Mouse (Mus musculus): Measurements from ENCODE around the gene Hspa8. TPM values are rescaled to one million over a fixed set of nuclear protein-coding genes. Genes with fewer than 3 reads are reported as not detected.

Gene Hspa8
- total and polyA plus RNA-seq, 3 experiments = 2,915 to 7,761 (median 6,462) TPM

DNA sequence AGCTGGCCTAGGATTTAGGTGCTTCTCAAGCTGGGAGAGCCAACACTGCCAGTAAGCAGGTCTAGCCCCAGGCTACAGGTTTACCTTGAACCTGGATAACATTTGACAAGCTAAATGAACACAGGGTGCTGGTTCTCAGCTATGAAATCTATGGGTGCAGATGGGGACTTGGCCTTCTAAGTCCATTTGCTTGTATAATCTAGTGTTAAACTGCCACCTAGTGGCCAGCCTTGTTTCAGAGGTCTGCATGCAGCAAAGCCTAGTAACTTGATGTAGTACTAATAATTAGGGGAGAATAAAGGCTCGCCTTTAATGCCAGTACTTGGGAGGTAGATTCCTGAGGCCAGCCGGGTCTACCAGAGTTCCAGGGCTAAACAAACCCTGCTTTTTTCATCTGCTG is 4.5 kb downstream of the Hspa8 start:
- no peaks in the 10 kb centered on the region for H3K9me3 ChIP-seq (replicated peaks; ENCODE audit: low read length)
- H3K79me2 ChIP-seq (replicated peaks; ENCODE audit: control insufficient read depth, extremely low read depth, insufficient read depth, poor library complexity, severe bottlenecking) = peaks cover 27% of the 10 kb centered on the region
- peak overlapping the region in 1 of 3 experiments; percentile 9 for H3K4me3 ChIP-seq (replicated peaks in 1 of 3; ENCODE audit: low read depth in 2 of 3, low read length in 2 of 3, poor library complexity in 1 of 3)
- peaks cover 0 to 25% of the 10 kb centered on the region in 2 experiments; a peak in 2 of 4 replicates for H3K4me1 ChIP-seq (ENCODE audit: control insufficient read depth in 1 of 2, insufficient read depth in 2 of 2)
- H3K27me3 ChIP-seq (replicated peaks) = no peaks in the 10 kb centered on the region
- DNase-seq (ENCODE audit: extremely low read depth) = peak; percentile 74
- H3K9ac ChIP-seq (ENCODE audit: insufficient read depth, low read depth) = no peak overlapping the region
- H3K36me3 ChIP-seq (replicated peaks in 1 of 2; ENCODE audit: control insufficient read depth in 1 of 2, insufficient read depth in 1 of 2, low read length in 1 of 2) = peaks cover 47 to 60% of the 10 kb centered on the region in 2 experiments
- no peak overlapping the region; the same call in 1 of the 2 replicates for H3K4me2 ChIP-seq (ENCODE audit: insufficient read depth, low read depth, poor library complexity, severe bottlenecking)
- dilution Hi-C loops (cut with MboI; ENCODE audit: extremely low pct_ligation_motif_present, extremely low pct_unique_long_range_greater_than_20kb, low sequenced_read_pairs) = no loop called here
- TF ChIP-seq RAD21 (IDR thresholded peaks at IDR 0.05; ENCODE audit: low read depth, low read length) (peak; percentile 42), CTCF (conservative IDR thresholded peaks at IDR 0.05 in 1 of 2, IDR thresholded peaks at IDR 0.05 in 1 of 2; ENCODE audit: low read depth in 2 of 2, low read length in 2 of 2) (peak; percentile 50 to 65), POLR2A (IDR thresholded peaks at IDR 0.05; ENCODE audit: low read depth, low read length) (peak; percentile 48), RCOR1 (conservative IDR thresholded peaks at IDR 0.05; ENCODE audit: low read depth, low read length) (no peak)
- in situ Hi-C loops (cut with MboI; ENCODE audit: low pct_ligation_motif_present, low pct_unique_long_range_greater_than_20kb, low sequenced_read_pairs) = loop anchor here (25.0 kb wide), 1 partner anchor 182 kb away; no protein-coding TSS in a partner anchor
- no peak overlapping the region; the same call in 1 of the 2 replicates for H3K27ac ChIP-seq (ENCODE audit: insufficient read depth, low read depth)

GRCm38 (mm10) chr9:40806440-40807288 is 5.9 kb downstream of the Hspa8 start:
- Histone ChIP-seq H3K4me1 (ENCODE audit: control insufficient read depth in 1 of 2, insufficient read depth in 2 of 2) (peaks cover 0 to 25% of the 10 kb centered on the region in 2 experiments; a peak in 2 of 4 replicates), H3K27me3 (replicated peaks) (no peaks in the 10 kb centered on the region), H3K4me2 (ENCODE audit: insufficient read depth, low read depth, poor library complexity, severe bottlenecking) (no peak overlapping the region), H3K27ac (ENCODE audit: insufficient read depth, low read depth) (peak overlapping the region; percentile 1; the same call in 1 of the 2 replicates), H3K9ac (ENCODE audit: insufficient read depth, low read depth) (no peak overlapping the region), H3K36me3 (replicated peaks in 1 of 2; ENCODE audit: control insufficient read depth in 1 of 2, insufficient read depth in 1 of 2, low read length in 1 of 2) (peaks cover 46 to 63% of the 10 kb centered on the region in 2 experiments), H3K79me2 (replicated peaks; ENCODE audit: control insufficient read depth, extremely low read depth, insufficient read depth, poor library complexity, severe bottlenecking) (peaks cover 21% of the 10 kb centered on the region), H3K9me3 (replicated peaks; ENCODE audit: low read length) (no peaks in the 10 kb centered on the region), H3K4me3 (replicated peaks in 1 of 3; ENCODE audit: low read depth in 2 of 3, low read length in 2 of 3, poor library complexity in 1 of 3) (no peak overlapping the region)
- dilution Hi-C loops (cut with MboI; ENCODE audit: extremely low pct_ligation_motif_present, extremely low pct_unique_long_range_greater_than_20kb, low sequenced_read_pairs) = no loop called here
- in situ Hi-C loops (cut with MboI; ENCODE audit: low pct_ligation_motif_present, low pct_unique_long_range_greater_than_20kb, low sequenced_read_pairs) = loop anchor here (25.0 kb wide), 1 partner anchor 181 kb away; no protein-coding TSS in a partner anchor
- DNase-seq (ENCODE audit: extremely low read depth) = peak; percentile 63
- TF ChIP-seq ZC3H11A (IDR thresholded peaks at IDR 0.05; ENCODE audit: low read depth, low read length) (no peak), IRF4 (IDR thresholded peaks at IDR 0.05; ENCODE audit: low read depth, low read length) (0 out of 2 replicates have a peak, but pooled peaks have one; percentile 12), ELF1 (IDR thresholded peaks at IDR 0.05; ENCODE audit: low read depth, low read length) (no peak), MYC (IDR thresholded peaks at IDR 0.05; ENCODE audit: low read depth, low read length) (no peak), JUN (IDR thresholded peaks at IDR 0.05; ENCODE audit: insufficient read depth, low read depth, low read length) (no peak), ZKSCAN1 (IDR thresholded peaks at IDR 0.05; ENCODE audit: borderline replicate concordance, low read depth, low read length) (no peak), NELFE (IDR thresholded peaks at IDR 0.05; ENCODE audit: low read depth, low read length) (peak; percentile 38), JUND (conservative IDR thresholded peaks at IDR 0.05; ENCODE audit: low read depth, low read length) (peak; percentile 26; the same call in 1 of the 2 replicates), SIN3A (IDR thresholded peaks at IDR 0.05; ENCODE audit: low read length) (peak; percentile 68; the same call in 1 of the 2 replicates), MXI1 (IDR thresholded peaks at IDR 0.05; ENCODE audit: low read depth, low read length) (no peak), CTCF (conservative IDR thresholded peaks at IDR 0.05 in 1 of 2, IDR thresholded peaks at IDR 0.05 in 1 of 2; ENCODE audit: low read depth in 2 of 2, low read length in 2 of 2) (peak; percentile 23 to 49; a peak in 2 of 4 replicates), USF2 (conservative IDR thresholded peaks at IDR 0.05; ENCODE audit: low read depth, low read length) (no peak), ETS1 (conservative IDR thresholded peaks at IDR 0.05; ENCODE audit: low read depth, low read length) (peak; percentile 5; the same call in 1 of the 2 replicates), KAT2A (IDR thresholded peaks at IDR 0.05; ENCODE audit: insufficient replicate concordance, low read length) (0 out of 2 replicates have a peak, but pooled peaks have one; percentile 27), MAFK (IDR thresholded peaks at IDR 0.05; ENCODE audit: insufficient replicate concordance, low read length) (peak; percentile 57), NRF1 (IDR thresholded peaks at IDR 0.05; ENCODE audit: low read depth, low read length) (no peak), POLR2AphosphoS2 (IDR thresholded peaks at IDR 0.05; ENCODE audit: low read depth, low read length) (peak; percentile 98), TCF12 (IDR thresholded peaks at IDR 0.05; ENCODE audit: low read depth, low read length) (no peak), ZNF384 (IDR thresholded peaks at IDR 0.05; ENCODE audit: low read depth, low read length) (peak; percentile 88), CHD1 (IDR thresholded peaks at IDR 0.05; ENCODE audit: low read depth, low read length) (no peak; the same call in 1 of the 2 replicates), PAX5 (IDR thresholded peaks at IDR 0.05; ENCODE audit: low read length) (no peak), SMC3 (IDR thresholded peaks at IDR 0.05; ENCODE audit: low read depth, low read length) (peak; percentile 12; the same call in 1 of the 2 replicates), MEF2A (IDR thresholded peaks at IDR 0.05; ENCODE audit: borderline replicate concordance, low read depth, low read length) (no peak), USF1 (IDR thresholded peaks at IDR 0.05; ENCODE audit: low read depth, low read length) (no peak), RAD21 (IDR thresholded peaks at IDR 0.05; ENCODE audit: low read depth, low read length) (no peak; the same call in 1 of the 2 replicates), TBP (conservative IDR thresholded peaks at IDR 0.05; ENCODE audit: low read depth, low read length) (no peak), MAX (IDR thresholded peaks at IDR 0.05; ENCODE audit: low read length) (no peak)

All from CH12.LX (cell line).